Mouse (Mus musculus) c-Kit-negative CD71-positive TER-119-positive erythroid progenitor cells, embryonic 14.5 days (primary cell): ENCODE measurements around the gene Art3.
"Not testable (repeated sequence)": the region's sequence is repeated elsewhere in the genome, so short reads cannot be mapped to it uniquely, and the experiment has no call there.

Experiments used
- DNase-seq: peaks from one replicate; pipeline ENCODE4 v3.0.0-alpha.2; 2013; ENCODE audit warnings: low read depth, low spot score

The Art3 gene

DNA sequence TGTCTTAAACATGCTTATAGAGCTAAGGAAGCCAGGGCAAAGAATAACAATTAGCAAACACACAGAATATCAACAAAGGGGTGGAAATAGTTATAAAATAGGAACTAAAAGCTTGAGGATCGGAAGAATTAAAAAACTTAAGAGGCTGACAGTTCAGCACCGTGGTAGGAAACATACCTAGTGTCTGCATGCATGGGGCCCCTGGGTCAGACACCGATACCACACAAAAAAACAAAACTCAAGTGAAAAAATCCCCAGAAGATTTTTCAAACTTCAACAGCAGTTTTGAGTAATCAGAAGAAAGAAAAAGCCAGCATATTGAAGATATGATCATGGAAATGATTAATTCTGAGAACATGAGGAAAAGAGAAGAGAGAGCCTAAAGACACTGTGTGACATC is 5.1 kb downstream of the Art3 start:
- DNase-seq: no peak

DNA sequence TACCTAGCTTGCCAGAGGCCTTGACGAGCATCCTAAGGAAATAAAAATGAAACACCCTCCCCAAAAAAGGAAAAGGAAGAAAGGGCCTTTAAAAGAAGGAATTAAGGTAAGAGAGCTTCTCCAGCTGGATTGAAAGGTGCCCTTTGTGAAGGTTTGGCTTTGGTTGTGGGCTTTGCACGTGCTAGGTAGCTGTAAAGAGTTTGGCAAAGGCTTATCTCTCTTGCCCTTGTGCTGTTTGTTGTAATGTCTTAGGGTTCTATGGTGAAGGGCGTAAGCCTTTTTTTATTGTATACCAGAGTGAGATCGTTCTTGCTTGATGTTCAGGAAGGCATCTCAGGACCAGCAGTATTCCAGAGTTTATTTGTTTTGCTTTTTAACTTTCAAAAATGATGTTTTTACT is 9.0 kb downstream of the Art3 start:
- no peak for DNase-seq

DNA sequence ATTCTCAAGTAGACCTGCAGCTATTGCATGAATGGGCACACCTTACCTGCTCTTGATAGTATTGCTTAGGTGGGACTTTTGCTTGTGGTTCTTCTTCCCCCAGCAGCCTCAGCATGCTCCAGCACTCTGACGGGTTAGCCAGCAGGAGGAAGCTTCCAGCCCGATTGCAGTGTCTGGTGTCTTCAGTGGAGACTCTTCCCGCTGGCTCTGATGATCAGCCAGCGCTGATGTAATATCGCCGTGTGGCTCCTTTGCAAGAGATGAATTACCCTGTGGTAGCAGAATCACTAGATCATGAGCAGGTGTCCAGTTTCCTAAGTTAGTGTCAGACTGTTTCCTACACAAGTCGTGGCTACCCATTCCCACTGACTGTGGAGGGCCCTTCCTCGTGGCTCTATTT is 13.4 kb downstream of the Art3 start:
- no peak for DNase-seq

DNA sequence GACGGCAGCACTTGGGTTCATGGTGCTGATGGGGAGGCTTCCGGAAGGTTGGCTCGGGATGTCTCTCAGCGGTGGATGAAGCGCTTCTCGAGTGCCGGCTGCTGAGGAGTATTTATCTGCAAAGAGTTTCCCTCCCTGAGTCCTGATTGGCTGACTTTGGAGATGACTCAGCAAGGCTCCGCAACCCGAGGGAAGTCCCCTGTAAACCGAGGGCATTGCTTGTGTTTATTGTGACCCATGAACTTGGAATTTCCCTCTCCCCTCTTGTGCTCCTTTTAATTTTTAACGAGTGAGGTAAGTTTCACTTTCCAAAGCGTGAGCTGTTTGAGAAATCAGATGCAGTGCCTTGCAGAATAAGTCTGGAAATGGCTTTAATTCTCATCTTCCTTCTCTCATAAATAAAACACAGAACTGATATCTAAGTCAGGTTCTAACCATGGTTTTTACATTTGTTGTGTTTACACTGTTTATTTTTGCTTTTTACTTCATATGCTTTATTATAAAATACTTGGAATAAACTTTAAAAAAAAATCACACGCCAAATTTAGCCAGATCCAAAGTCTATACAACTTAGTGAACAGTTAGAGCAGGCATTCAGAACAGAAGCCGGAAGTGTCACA is 17.3 kb downstream of the Art3 start, which contains the start of gene Cxcl10:
TSS of gene Cxcl10 (minus strand) at position 96 of the 620 bp plus-strand sequence.
- peak; percentile 59 for DNase-seq

DNA sequence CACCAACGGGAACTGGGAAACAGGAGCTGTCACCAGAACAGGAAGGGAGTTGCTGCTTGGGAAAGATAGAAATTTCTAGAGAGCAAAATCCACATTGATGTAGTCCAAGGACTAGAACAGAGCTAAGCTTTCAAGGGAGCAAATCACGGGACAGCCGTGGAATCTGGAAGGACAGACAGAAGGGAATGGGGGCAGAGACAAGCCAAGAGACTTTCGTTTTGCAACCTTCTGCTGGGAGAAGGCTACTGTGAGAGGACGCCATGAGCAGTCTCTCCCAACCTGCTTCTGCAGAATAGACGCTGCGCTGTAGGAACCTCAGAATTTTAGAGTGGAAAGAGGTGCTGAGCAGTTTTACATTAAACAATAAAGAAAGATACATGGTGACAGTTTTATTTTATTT is 18.1 kb downstream of the Art3 start:
- DNase-seq: no peak

DNA sequence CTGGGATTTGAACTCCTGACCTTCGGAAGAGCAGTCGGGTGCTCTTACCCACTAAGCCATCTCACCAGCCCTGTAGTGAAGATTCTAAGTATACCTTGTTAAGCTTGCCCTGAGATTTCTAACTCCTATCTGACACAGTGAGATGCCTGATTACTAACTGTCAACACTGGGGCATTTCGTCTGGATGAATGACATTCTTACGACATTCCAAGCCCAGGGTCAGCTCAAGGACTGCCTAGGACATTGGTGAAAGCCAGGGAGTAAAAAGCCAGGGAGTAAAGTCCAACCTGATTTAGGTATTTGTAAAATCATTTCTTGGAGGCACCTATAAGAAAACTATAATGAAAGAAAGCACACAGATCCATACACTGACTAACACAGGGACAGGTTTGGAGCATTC is 21.1 kb downstream of the Art3 start:
- DNase-seq: not testable (repeated sequence)

DNA sequence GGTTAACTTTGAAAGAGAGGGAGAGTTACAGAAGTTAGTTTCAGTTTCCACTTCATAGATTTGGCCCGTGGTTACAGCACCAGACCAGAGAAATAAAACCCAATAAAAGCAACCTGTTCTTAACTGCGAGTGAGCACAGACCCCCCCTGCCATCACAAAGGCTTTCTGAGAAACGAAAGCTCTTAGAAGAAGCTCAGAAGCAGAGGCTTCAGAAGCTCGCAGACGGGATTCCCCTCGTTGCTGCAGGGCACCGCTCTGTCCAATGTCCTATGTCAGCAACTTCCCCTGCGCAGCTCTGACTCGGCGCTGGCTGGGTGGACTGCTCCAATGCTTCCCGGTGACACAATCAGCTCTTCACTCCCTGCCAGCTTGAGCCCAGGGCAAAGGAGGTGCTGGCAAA is 21.9 kb downstream of the Art3 start:
- DNase-seq: no peak

DNA sequence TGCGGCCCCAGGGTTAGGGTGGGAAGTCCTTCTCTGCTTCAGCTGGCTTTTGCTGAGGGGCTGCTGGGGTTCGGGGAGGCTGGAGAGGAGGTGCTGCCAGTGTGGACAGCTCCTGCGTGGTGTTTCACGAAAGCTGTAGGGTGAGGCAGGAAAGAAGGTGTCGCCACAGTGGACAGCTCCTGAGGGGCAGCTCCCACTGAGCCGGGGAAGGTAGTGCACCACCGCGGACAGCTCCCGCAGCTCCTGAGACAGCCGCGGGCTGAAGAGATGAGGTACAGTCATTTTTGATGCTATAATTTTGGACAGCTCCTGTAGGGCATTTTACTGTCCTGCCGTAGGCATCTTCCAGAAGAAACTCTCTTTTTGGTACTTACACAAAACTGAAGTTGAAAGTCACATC is 26.4 kb downstream of the Art3 start:
- no peak for DNase-seq

DNA sequence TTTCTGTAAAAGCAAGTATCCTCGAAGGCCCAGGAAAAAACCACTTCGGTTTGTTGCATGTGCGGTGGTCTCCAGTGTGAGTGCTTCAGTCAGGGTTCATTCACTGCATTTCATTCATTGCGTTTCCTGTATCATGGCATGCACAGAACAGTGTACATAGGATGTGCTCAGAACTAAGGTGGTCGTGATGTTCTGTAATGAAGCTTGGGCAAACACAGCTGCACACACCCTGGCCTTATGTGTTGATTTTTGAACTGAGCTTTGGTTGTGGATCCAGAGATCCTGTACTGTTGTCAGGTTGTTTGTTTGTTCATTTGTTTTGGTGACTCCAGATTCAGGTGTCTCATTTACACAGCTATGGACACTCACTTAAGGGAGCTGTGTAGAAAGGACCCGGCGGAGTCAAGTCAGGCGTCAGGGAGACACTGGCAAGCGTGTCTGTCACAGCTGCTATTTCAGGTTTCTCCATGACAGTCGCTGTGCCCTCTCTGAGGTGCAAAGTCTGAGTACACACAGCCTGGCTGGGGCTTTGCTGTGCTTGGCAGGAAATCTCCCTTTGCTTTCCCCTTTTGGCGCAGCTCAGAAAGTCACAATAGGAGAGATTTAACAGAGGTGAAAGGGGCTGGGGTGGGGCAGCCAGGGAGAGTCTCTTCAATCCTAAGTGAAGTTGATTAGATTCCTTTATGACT is 27.3 kb downstream of the Art3 start:
- DNase-seq: no peak

DNA sequence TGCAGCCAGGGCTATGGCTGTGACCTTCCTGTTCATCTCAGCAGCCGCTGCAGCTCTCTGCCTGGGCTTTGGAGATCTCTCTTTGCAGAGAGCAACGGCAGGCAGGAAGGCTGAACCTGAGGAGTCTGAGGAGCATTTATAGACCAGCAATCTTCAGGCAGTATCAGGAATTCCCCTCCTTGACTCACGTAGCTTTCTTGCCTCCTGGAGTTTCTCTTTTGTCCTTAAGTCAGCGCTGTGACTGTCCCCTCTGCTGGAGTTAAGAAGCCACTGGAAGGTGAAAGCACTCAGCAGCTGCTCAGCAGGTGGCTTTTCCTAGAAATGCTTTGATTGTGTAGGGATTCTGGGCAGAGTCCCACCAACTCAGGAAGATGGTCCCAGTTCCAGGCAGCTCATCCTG is 31.6 kb downstream of the Art3 start:
- DNase-seq: no peak

DNA sequence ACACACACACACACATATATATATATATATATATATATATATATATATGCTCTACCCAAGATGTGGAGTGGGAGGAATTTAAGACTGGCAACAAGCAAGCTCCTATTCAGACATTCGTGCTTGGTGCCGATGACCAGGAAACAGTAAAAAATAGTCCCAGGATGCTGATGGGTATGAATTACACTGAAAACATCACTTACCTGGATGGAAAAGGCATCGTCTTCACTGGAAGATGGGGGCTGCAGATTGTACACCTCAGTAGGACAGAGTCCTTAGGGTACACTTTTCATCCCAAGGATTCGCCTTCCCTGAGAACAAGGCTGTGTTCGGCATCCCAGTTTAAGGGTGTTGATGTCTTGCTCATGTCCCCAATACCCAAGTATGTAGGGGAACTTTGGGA is 32.4 kb downstream of the Art3 start:
- no peak for DNase-seq

DNA sequence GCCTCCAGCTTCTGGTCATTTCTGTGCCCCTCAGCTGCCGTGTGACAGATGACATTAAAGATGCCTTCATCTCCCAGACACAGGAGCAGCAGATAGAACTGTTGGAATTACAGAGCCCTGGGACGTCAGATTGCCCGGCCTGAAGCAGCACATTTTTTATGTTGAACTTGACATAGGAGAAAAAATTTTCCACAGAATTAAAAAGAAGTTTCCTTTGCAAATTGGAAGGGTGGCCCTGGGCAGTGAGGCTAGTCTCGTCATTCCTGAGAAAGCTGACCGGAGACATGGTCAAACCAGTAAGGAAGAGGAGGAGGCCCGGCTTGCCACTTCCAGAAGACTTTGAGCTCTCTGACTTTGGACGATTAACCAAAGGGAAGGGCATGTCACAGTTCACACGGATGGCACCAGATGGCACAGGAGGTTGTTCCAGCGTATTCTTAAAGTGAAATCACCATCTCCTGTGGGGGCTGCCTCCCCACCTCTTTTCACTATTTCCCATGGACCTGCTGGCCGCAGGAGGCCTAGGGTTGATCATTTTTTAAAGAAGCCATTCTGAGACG is 33.6 kb downstream of the Art3 start:
- no peak for DNase-seq

DNA sequence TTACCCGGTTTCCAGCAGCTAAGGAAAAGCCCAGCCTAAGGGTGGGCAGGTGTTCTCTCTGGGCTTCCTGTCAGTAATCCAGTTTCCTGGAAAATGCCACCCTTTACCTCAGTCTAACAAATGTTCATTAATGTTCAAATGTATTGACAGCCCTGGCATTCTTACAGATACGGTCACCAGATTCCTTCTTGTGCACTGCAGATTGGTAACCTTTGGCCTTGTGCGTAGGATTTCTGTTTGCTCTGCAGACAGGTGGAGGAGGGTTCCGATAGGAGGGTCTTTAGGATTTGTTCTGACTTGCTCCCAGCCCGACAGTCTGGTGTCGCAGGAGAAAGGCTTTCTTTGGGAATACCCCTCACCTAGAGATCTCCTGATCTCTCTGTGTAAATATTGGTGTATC is 34.9 kb downstream of the Art3 start:
- no peak for DNase-seq

DNA sequence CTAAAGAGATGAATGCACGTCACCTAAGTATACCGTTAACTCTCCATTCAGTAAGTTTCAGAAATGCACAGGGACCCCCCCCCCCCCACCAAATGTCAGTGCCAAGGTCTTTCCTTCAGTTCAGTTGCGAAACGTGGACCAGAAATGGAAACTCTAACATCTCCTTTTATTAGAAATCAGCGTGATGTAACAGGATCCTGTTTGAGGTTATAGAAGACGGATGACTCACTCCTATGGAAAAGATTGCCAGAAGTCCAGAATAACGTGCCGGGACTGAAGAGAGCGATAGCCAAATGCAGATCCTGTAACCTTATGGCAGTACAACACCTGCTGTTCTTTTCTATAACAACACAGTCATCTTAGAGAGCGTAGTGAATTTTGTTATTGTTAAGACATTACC is 36.8 kb downstream of the Art3 start:
- no peak for DNase-seq

DNA sequence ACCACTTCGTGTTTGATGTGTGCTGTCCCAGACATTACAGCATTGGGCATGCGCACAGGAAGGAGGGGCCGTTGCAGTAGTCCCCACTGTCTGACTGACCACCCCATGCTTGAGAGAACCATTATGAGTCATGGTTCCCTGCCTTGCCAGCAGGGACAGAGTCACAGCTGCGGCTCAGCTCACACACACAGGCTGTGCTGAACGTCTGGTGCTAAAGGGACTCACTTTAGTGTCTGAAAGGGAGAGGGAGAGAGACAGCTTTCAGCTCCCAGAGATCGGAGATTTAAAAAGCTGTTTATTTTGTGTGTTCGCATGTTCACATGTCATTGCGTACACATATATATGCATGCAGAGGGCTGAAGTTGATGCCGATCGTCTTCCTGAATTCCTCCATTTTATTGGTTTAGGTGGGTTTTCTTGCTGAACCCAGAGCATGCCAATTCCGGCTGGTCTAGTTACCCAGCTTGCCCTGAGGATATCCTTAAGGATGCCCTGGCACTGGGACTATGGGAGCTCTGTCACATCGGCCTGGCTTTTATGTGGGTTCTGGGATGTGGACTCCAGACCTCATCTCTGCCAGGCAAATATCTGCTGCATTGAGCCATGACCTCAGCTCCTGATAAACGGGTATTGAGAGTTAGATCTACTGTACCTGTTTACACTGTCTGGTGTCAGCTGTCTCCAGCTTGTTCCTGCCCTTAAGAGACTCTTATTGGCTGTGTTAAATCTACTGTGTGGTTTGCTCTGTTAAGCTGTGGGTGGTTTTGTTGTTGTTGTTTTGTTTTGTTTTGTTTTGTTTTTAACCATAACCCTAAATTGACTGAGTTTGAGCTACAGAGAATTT is 37.7 kb downstream of the Art3 start:
- DNase-seq: no peak

DNA sequence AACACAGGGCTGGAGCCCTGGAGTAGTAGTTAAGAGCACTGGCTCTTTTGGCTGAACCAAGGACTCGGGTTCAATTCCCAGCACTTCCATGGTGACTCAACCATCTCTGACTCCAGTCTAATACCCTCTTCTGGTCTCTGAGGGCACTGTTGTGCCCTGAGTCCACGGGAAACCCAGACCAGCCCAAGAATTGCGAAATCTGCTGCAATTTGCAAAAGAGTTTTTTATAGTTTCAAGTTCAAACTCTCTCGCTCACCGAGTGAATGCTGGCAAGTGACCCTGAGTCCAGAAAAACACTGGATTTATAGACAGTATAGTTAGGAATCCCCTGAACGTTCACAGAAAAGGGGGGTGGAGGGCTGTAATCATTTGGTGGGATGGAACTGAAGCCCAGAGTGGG is 38.8 kb downstream of the Art3 start:
- no peak for DNase-seq

DNA sequence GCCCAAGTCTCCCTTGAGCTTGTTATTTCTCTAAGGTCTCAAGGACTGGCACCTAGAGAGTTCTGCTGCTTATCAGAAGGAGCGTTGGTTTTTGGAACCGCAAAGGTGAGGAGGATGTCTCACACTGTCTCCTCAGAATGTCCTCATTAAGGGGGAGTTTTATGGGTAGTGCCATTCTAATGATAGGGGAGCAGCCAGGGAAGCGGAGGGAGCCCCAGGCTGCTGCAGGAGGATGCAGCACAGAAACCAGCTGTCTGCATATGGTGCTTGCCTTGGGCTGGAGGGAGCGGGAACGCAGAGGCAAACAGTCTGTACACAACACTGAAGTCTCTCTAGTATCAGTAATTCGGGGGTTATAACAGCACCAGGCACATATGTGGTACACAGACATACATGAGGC is 39.3 kb downstream of the Art3 start:
- no peak for DNase-seq

DNA sequence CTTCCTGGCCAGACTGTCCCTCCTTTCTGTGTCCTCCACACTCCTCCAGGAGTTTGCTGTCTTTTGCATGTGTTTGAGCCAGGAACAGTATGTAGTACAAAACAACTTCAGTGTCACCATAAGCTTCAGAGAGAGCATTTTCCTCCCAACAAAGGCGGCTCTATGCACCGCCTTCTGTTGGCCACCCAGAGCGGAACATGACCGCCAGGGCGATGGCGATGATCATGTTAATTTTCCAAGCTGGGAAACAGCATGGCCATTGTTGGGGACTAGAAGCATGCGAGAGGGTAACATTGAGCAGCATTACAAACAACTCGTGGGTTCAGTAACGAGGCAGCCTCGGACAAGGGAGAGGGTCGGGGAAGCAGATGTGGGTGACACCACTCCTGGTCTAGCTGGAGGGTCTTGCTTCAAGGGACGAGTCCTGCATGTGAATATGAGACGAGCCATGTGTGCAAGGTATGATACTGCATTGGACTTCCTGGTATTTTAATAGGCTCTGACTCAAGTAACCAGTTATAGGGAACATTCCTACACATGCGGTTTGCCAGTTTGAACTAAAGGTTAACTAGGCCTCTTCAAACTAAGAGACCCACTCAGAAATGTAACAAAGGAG is 39.8 kb downstream of the Art3 start:
- no peak for DNase-seq

DNA sequence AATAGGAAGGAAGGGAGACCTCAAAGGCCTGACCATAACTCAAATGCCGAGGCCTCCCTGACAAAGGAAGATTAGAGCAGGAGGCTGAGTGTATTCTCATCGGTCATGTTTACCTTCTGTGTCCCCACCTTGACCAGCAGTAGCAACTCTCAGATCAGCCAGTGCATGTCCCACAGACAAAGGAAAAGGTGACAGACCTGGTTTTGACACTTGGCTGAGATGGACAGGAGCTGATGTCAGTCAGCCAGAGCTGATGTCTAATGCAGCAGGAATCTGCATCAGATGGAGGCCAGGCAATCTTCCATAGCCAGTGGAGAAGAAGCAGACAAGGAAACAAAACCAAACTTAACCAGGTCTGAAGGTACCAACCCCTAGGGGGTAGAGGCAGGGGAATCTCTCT is 41.0 kb downstream of the Art3 start:
- DNase-seq: no peak

DNA sequence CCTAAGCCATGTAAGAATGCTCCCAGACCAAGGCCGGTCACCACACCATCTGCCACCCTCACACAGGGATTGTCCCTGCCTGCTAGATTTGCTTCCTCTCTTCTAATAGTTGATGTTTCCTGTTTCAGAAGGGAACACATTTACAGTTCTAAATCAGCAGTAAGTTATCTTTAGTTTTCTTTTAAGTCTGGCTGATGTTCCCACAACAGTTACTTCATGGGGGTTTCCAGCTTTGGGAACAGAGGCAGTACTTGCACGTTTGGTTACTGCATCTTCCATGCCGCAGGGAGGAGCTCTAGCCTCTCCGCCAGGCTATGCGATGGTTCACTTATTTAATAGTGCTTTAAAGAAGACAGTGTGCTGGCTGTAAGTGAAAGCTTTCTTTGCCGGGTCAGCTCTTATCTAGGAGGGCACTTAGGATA is 43.1 kb downstream of the Art3 start:
- no peak for DNase-seq

DNA sequence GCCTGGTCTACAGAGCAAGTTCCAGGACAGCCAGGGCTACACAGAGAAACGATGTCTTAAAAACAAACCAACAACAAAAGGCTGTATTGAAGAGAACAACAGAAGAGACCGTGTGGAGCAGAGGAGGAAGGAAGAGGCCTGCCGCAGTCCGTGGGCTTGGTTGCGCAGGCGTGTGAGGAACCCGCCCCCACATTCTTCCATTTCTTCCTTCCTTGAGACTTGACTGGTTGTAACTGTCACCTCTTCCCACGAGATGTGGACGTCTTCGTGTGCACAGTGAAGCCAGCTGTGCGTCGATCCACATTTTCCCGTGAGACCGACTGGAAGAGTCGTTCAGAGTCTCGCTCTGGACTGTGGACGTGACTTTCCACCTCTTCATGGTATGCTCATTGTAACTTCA is 43.7 kb downstream of the Art3 start:
- DNase-seq: no peak

DNA sequence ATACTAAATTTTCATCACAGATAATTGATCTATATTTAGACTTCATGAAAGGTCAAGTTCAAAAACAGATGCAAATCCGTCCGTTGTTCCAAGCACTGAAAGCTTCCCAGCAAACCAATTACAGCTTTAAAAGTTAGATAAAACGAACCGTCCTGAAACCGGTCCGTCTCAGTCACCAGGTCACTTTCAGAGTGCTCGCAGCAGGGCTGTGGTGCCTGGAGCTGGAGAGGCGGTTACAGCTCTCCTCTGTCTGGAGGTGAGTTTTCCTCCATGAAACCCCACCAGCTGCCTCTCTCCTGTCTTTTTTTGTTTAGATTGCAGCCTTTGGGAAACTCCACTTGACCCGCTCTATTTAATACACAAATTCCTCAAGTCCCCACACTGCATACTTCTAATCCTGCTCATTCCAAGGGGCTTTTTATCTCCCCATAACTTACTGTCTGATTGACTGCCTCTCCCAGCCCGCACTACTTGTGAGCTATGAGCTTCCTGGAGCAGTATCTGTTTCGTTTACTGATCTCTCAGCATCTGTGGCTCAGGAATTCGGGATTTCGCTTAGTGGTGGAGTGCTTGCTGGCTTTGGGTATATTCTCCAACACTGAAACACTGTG is 45.3 kb downstream of the Art3 start:
- DNase-seq: no peak
